Mouse (Mus musculus) WW6 (cell line): ENCODE measurements around the gene Ngdn.
A peak's percentile ranks its signal among the peaks of the same experiment; 100 is the strongest.
"Not testable (repeated sequence)": the region's sequence is repeated elsewhere in the genome, so short reads cannot be mapped to it uniquely, and the experiment has no call there.

ENCODE experiments used
- DNase-seq: peaks from one replicate; pipeline ENCODE4 v3.0.0-alpha.2; 2013; ENCODE audit warnings: low read depth, low spot score

Gene Ngdn

DNA sequence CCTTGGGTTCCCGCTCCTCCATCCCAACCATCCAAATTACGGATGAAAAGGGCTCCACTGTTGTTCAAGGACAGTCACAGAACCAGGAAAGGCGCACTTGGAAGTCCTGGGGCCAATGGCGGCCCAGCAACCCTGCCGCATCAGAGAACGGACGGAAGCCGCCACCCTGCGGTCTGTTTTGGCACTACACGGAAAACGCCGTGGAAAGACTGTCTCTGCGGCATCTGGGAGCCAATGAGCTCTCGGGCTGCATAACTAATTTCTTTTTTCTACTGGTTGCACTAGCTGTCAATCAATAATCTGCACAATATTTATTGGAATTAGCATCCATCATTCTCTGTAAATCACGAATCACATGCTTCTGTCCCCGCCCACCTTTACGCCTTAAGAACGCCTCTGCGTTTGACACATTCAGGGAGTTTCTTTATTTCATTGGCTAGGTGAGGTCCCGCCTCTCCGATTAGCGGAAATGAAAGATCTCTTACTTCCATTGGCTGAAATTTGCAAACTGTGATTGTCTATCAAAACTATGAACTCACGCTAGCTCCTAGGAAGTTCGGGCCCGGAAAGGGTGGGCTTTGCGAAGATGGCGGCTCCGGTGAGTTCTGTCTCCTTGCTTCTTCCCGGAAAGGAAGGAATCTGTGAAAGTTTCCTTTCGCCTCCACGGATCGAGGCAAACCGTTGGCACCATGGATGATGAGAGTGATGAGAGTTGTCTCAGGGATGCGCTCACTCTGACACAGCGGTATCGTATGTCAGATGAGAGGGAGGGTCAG, at the start of gene Ngdn:
Gene Ngdn, plus strand, starts transcription at position 464 of the 776 bp plus-strand sequence.
- DNase-seq = peak; percentile 93

DNA sequence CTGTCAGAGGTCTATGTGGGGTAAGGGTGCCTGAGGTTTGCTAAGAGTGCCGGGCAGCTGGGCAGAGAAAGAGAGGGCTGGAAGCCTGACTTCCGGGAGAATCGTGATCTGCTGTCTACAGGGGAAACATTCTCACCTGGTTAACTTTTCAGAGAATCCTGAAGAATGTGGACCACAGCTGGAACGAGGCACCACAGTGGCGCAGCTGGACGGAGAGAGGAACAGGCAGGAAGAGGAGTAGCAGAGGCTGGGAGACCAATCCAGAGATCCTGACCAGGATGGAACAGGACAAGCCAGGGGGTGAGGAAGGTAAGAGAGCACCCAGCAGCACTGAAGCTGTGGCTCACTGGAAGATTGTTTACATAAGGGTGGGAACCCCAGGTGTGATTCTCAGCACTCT, 49.6 kb upstream of the Ngdn start:
- DNase-seq = no peak

DNA sequence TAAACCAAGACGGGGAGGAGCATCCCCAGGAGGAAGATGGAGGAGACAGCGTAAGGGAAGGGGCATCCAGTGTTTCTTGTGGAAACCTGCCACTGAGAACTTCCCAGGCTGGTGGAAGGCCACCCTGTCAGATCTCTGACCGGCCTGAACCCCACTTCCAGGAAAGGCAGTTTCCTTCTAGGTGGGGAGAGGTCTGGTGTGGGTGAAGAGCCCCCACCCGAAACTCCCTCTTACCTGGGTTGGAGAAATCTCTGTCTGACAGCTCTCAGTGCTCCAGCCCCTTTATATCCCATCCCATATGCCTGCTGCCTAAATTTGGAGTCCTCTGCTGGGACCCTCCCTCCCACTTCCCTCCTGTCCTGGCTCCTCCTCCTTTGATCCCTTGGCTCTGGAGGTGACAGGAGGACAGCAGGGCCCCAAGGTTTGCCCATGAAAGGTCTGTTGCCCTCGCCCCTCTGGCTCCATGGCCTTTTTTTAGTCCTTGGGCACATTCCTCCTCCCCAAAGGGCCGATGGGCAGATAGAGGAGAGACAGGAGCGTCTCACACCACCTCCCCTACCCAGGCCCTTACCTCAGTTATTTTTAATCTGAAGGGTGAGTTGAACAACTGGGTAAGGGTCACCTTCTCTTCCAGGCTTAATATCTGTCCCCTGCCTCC, 48.8 kb upstream of the Ngdn start, which contains the start of gene Myh6:
Gene Myh6, minus strand, starts transcription at position 608 of the 658 bp plus-strand sequence.
- DNase-seq = no peak

DNA sequence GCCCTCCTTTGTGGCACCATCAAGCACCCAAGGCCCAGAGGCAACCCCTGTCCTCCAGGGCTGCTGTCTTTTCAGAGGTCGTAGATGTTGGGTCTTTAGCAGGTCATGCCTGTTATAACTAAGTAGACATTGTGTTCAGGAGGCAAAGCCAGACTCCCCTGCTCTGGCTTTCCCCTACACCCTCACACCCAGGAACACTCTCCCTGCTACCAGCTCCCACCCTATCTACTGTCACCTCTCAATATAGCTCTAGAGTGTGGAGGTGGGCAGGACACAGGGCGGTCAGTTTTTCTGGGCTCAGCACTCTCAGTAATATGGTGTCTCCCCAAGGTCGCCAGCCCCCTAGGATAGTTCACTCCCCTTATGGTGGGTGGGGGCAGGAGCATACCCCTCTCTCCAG, 47.4 kb upstream of the Ngdn start:
- no peak for DNase-seq

DNA sequence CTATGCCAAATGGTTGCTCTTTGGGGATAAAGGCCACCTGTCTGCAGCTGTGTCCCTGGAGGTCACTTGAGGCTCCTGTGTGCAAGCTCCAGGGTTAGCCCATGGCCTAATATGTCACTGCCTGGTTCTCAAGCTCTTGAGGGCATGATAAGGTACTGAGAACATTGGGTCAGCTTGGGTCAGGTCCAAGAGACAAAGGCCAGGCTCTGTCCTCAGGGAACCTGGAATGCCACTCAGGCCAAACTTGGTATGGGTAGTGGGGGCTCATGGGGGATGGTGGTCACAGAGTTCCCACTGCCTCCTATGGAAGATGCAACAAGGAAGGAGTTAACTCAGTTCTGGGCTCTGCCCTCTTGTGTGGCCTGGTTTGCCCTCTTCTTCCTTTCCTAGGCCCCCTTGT, 46.9 kb upstream of the Ngdn start:
- no peak for DNase-seq

DNA sequence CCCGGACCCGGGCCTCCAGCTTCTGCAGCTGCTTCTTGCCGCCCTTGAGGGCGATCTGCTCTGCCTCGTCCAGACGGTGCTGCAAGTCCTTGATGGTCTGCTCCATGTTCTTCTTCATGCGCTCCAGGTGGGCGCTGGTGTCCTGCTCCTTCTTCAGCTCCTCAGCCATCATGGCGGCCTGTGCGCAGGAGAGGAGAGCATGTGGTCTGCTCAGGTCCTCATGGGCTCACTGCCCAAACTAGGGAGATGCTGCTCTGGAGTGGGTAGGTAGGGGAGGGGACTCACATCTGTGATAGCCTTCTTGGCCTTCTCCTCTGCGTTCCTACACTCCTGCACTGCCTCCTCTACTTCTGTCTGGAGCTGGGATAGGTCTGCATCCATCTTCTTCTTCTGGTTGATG, 42.5 kb upstream of the Ngdn start:
- not testable (repeated sequence) for DNase-seq

DNA sequence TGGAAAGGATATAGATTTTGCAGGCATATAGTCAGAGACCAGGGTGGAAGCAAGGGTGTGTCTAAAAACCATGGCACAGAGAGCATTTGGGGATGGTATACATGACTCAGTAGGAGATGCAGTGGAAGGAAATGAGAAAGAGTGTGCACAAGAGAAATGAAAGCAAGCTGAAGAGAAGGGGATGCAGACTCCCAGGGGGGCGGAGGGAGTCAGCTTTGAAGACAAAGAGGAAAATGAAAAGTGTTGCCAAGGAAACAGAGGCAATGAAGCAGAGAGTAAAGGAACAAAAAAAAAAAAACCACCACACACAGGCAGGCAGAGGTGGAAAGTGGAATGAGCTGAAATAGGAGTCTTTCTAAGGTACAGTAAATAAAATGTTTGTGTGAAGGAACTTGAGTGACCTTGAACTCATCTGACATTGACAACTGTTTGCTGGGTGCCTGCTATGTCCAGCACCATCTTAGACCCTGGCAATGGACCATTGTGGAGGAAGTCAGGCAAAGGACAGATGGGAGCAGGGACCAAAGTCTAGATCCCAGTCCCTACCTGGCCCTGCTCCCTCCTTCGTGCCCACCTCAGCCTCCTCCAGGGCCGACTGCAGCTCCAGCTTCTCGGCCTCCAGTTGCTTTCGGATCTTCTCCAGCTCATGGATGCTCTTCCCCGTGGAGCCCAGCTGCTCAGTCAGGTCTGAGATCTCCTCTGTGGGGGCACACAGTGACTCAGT, 41.0 kb upstream of the Ngdn start:
- DNase-seq = no peak

DNA sequence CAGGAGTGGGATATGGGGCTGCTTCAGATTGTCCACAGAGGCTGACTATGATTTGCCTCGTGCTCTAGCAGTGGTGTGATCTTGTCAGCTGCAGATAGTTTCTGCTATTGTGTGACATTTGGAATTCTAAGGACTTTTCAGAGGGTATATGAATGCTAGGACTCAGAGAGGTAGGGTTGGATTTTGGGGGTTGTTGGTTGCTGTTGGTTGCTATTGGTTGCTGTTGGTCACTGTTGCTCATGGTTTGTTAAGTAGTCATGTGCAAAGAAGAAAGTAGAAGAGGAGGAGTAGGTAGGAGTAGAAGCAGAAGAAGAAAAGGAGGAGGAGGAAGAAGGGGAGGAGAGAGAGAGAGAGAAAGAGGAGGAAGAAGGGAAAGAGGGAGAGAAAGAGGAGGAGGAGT, 38.6 kb upstream of the Ngdn start, which contains the start of gene Gm17428:
Gene Gm17428, plus strand, starts transcription at position 301 of the 400 bp plus-strand sequence.
- DNase-seq = no peak

DNA sequence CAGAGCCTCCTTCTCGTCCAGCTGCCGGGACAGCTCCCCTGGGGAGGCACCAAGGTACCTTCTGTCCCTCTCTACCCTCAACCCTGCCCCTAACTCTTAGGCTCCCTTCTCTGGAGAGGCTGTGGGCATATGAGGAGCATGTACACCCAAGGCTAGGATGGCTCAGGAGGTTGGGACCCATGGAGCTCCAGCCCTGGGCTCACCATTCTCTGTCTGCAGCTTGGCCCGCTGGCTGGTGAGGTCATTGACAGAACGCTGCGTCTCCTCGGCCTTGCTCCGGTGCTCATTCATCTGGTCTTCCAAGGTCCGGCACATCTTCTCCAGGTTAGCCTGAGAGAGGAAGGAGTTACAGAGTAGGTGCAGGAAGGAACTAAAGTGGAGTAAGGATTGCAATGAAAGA, 36.6 kb upstream of the Ngdn start:
- no peak for DNase-seq

DNA sequence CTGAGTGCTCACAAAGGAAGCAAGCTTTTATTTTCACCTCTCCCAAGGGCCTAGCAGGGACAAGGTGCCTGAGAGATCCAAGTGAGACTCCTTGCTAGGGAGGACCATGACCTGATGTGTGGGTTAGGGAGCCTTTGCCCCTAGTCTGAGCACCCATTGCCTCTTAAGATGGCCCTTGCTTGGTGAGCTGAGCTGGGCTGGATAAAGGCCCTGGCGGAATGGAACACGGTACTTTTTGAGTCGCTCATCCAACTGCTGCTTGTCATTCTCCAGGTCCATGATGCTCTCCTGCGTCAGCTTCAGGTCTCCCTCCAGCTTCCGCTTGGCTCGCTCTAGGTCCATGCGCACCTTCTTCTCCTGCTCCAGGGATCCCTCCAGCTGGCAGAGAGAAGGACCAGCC, 33.3 kb upstream of the Ngdn start:
- DNase-seq = no peak

DNA sequence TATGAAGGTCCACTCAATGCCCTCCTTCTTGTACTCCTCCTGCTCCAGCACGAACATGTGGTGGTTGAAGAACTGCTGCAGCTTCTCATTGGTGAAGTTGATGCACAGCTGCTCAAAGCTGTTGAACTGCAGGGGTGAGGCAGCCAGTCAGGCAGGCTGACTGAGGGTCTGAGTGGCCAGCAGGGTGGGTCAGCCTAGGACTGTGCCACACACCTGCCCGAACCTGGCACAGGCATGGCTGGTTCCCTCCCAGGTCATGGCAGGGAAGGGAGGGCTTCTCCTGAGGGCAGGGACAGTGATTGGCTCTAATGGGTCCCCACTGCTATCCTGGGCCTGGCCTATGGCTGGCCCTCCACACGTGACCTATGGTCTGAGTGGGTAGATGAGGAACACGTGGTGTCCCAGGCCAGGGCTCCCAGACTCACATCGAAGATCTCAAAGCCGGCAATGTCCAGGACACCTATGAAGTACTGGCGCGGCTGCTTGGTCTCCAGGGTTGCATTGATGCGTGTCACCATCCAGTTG, 26.8 kb upstream of the Ngdn start:
- DNase-seq = not testable (repeated sequence)

DNA sequence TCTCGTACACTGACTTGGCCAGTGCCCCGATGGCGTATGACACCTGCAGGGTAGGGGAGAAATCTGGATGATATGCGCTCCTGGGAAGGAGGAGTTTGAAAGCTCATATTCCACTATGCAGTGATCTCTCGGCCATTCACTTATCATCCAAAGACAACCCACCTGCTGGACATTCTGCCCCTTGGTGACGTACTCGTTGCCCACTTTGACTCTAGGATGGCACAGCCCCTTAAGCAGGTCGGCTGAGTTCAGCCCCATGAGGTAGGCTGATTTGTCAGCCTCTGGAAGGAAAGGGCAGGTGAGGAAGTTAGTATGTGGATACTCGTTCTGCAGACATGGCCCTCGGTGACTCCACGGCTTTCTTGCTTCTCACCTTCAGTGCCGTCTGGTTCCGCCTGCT, 26.4 kb upstream of the Ngdn start:
- DNase-seq = no peak

DNA sequence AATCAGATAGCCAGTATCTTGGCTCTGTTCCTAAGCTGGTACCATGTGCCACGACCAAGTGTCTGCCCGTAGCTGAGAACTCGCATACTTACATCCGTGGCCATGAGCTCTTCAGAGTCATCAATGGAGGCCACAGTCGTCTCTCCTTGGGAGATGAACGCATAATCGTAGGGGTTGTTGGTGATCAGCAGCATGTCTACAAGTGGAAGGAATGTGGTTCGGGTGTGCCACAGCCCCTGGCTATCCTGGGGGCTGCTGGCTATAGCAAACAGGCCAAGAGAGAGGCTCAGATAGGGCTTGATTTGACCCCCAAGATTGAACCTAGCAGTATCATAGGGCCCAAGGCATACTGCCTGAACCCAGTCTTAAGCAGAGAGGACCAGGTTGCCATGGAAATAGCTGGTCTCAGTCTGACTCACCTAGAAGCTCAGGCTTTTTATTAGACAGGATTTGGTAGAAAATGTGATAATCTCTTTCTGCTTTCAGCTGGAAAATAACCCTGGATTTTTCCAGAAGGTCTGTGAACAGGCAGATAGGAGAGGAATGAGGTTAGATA, 25.3 kb upstream of the Ngdn start:
- DNase-seq = no peak

DNA sequence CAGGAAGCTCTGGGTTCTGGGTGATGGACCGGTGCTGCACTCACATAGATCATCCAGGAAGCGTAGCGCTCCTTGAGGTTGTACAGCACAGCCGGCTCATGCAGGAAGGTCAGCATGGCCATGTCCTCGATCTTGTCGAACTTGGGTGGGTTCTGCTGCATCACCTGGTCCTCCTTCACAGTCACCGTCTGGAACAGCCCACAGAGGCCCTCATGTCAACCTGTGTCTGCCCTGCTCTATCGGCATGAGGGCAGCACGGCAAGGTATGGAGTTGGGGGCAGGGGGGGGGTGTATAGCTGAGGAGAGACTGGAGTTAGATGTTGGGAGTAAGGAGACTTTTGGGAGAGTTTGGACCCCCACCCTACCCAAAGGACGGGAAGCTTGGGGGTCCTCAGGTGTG, 23.1 kb upstream of the Ngdn start:
- no peak for DNase-seq

DNA sequence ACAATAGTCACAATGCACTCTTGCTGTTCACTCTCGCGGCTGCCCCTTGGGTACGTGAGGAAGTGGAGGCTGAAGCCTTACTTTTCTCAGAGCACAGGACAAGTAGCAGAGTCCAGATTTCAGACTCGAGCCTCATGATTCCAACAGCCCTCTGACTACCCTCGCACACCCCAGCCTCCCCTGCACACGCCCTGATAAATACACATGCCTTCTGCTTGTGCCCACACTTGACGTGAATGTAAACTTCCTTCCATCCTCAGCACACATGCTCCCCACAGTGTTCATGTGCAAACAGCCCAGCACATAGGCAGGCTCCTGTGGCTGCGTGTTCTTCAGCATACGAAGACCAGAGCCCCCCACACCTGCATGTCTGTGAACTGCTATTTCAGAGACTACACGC, 21.6 kb upstream of the Ngdn start:
- no peak for DNase-seq

DNA sequence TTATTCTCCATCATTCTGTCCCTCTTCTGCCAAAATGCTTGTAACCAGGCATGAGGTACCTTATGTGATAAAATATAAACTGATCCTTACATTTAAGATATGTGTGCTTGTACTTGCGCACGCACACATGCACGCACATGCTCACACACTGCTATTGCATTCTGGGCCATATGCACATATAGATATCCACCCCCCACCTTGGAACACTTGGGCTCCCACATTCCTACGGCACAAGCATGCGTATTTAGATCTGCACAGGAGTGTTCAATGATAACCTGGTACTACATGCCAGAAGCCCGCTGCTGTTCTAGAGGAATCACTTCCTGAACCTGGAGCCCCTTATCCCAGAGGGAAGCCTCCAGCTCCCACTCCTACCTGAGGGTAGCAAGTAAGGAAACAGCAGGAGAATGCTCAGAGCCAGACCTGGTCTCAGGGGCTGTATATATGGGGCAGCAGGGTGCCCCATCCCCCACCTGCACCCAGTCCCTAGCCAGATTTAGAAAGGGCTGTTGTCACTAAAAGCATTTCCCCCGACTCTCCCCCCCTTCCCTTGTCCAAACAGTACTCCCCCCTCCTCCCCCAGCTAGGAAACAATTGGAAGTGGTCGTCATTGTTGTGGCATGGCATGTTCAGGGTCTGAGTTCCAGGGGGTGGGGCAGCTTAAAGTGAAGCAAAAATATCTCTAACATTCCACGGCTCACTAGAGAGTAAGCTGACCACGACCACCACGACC, 21.0 kb upstream of the Ngdn start, which contains the start of gene Myh7:
Gene Myh7, minus strand, starts transcription at position 491 of the 733 bp plus-strand sequence.
- DNase-seq = no peak

DNA sequence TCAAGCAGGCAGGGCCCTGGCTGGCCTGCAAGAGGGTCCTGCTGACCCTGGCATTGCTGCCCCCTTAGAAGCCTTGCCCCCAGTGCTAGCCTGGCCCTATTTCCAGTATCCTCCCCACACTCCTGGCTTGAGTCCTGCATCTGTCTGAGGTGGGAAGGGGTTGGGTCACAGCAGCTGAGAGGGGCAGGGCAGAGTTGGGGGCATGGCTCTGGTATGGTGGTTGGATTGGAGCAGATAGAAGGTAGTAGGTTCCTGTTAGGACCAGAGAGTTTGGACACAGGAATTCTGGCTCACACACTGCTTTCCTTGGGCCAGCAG, 20.4 kb upstream of the Ngdn start:
- DNase-seq = no peak

DNA sequence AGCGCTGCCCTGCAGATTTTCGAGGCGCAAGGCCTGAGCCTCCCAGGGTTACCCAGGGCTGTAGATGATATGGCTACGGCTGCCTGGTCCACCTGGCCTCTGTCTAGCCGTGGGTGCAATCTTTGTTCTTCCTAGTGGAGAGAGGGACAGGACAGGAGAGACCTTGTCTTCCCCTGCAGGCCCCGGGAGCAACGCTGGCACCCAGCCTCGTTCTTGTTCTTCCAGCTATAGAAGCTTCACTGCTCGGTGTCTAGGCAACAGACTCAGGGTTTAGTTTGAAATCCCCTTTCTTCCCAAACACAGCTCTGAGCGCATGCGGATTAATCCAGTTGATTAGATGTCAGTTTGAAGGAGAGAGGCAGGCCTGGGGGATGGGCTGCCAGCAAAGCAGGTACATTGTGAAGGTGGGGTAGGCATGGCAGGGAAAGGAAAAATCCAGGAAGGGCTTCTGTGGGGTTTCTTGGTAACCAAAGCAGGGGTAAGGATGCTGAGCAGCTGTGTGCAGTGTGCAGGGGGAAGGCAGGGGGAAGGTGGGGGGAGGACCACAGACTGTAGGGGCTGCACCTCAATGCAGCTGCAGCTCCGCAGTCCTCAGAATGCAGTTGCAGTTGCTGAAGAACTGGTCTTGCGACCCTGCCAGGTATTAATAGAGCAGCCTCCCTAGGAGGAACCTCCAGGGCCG, 19.7 kb upstream of the Ngdn start:
- DNase-seq = no peak

DNA sequence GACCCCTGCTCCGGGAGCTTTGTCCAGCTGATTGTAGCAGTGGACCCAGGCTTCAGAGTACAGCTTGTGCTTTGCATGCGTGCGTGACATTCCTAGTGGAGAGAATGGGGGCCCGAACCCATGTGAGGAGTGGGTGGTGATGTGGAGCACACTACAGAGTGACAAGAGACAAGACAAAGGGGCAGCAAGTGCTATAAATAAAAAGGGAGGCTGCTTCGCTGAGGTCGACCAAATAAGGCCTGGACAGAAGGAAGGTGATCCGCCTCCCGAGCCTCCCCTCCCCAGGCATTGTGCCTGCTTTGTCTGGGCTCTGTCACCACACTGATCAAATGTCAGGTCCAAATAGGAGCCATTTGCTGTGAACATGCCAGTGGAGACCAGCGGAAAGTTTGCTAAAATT, 18.5 kb upstream of the Ngdn start:
- no peak for DNase-seq

DNA sequence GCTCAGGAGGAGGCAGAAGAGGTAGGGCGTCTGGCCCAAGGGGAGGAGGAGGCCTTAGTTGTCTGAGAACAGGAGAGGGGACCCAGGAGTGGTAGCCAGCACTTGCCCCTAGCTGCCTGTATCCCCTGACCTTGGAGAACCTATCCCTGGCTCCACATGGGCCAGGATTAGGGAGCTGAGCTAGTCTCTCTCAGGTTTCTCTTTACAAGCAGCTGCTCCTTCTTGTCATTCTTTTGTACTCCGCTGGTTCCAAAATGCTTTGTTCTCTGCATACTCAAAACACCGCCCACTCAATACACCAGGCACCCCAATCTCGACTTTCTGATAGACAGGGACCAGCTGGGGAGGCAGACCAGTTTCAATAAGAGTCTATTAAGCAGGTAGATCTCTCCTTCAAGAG, 18.0 kb upstream of the Ngdn start:
- no peak for DNase-seq

DNA sequence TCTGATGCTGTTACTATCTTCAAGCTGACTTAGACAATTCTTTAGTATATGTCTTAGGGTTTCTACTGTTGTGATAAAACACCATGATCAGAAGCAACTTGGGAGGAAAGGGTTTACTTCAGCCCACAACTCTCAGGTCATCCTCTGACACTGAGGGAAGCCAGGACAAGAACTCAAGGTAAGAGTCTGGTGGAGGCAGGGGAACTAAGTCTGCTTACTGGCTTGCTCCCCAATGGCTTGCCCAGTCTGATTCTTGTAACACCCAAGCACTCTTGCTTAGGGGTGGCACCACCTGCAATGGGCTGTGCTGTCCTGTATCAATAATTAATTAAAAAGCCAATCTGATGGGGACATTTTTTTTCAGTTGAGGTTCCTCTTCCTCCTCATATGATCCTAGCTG, 16.6 kb upstream of the Ngdn start:
- no peak for DNase-seq
